ENCODE assay signal across 11 mouse cellular contexts in the genomic region with DNA sequence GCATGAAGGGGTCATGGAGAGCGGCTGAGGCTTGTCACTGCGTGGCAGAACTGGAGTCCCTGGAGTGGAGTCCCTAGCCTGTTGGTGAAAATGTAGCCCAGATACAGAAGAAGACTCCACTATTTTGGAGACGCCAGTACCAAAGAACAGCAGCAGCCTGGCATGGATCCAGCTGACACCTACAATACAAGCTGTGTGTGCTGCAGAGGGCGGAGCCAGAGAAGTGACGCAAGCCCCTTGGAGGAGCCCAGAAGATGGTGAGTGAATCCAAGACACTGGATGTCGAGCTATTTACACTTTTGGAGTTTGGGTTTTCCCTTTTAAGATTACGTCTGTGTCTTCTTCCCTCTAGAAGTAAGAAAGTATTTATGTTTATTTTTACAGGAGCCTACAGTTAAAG. TPM values are rescaled to one million over a fixed set of nuclear protein-coding genes. Genes with fewer than 3 reads are reported as not detected.
DNase-seq lines count a peak whose midpoint lies in the region; ATAC-seq and TF ChIP-seq lines count a peak whose summit lies in the region.
"Had no signal": no experiment of that assay in that cellular context is flagged by ENCODE, and none has a peak within 500 bp of the region (broad histone marks: within the 10 kb centered on the region; RNA-seq: fewer than 3 reads in every experiment).

No protein-coding gene starts in this region.

- no peak for ATAC-seq in intestine, embryonic 16.5 days
- no peak for ATAC-seq in neural tube, embryonic 15.5 days (ENCODE audit: low FRiP score)
- ATAC-seq in kidney, embryonic 16.5 days (ENCODE audit: low FRiP score, low TSS enrichment), result no peak

- peak overlapping the region; percentile 72 for H3K27ac ChIP-seq in intestine, embryonic 16.5 days (ENCODE audit: low read length)
- H3K27ac ChIP-seq in neural tube, embryonic 15.5 days (replicated peaks), result no peak overlapping the region
- no peak overlapping the region for H3K27ac ChIP-seq in kidney, embryonic 16.5 days (ENCODE audit: low read length)
- H3K27ac ChIP-seq: liver, embryonic 15.5 days had no signal

- H3K79me3 ChIP-seq in C2C12 (ENCODE audit: low read depth), result no peaks in the 10 kb centered on the region

- no peak overlapping the region for H3K4me3 ChIP-seq in C2C12 (ENCODE audit: insufficient read depth, poor library complexity, severe bottlenecking)
- no peak overlapping the region for H3K4me3 ChIP-seq in intestine, embryonic 16.5 days (ENCODE audit: low read length)
- no peak overlapping the region for H3K4me3 ChIP-seq in neural tube, embryonic 15.5 days (replicated peaks)
- H3K4me3 ChIP-seq in kidney, embryonic 16.5 days (ENCODE audit: low read length), result no peak overlapping the region
- H3K4me3 ChIP-seq: liver, embryonic 15.5 days had no signal

- WGBS in intestine, embryonic 16.5 days, result 50% methylated on average over 7 of the region's 7 CpGs
- 67% methylated on average over 7 of the region's 7 CpGs for WGBS in neural tube, embryonic 15.5 days
- 66% methylated on average over 7 of the region's 7 CpGs for WGBS in kidney, embryonic 16.5 days

- H3K79me2 ChIP-seq in C2C12 (ENCODE audit: control insufficient read depth, insufficient read depth), result no peaks in the 10 kb centered on the region

- intact Hi-C loops in gastrocnemius, postnatal 14 days (cut with DNase I; ENCODE audit: low total_unique reads), result no loop called here

- TF ChIP-seq CTCF in C2C12 (IDR thresholded peaks at IDR 0.05; ENCODE audit: control insufficient read depth, insufficient read depth, insufficient read length), result no peak

- DNase-seq in gastrocnemius, postnatal 14 days, result peak; percentile 40
- no peak for DNase-seq in gastrocnemius, postnatal 10 days
- DNase-seq in lung, postnatal 4 days, result peak; percentile 83 to 90
- no peak for DNase-seq in c-Kit-positive CD71-positive TER-119-positive erythroid progenitor cells, embryonic 14.5 days (ENCODE audit: low spot score)
- DNase-seq: cerebellum, adult 9-10 months; retina, postnatal 1 day had no signal

- H3K4me1 ChIP-seq in intestine, embryonic 16.5 days (ENCODE audit: control insufficient read depth, insufficient read depth, low read length), result peaks cover 18% of the 10 kb centered on the region
- no peaks in the 10 kb centered on the region for H3K4me1 ChIP-seq in neural tube, embryonic 15.5 days
- no peaks in the 10 kb centered on the region for H3K4me1 ChIP-seq in kidney, embryonic 16.5 days (ENCODE audit: insufficient read depth, low read length)
- H3K4me1 ChIP-seq: liver, embryonic 15.5 days had no signal

- peaks cover 17% of the 10 kb centered on the region for H3K27me3 ChIP-seq in C2C12 (ENCODE audit: control insufficient read depth, insufficient read depth, insufficient read length)
- H3K27me3 ChIP-seq in intestine, embryonic 16.5 days (replicated peaks; ENCODE audit: control insufficient read depth, insufficient read depth, low read length), result no peaks in the 10 kb centered on the region
- no peaks in the 10 kb centered on the region for H3K27me3 ChIP-seq in neural tube, embryonic 15.5 days (replicated peaks)
- H3K27me3 ChIP-seq in kidney, embryonic 16.5 days (ENCODE audit: insufficient read depth, low read length), result no peaks in the 10 kb centered on the region
- H3K27me3 ChIP-seq: liver, embryonic 15.5 days had no signal

- no peaks in the 10 kb centered on the region for H3K36me3 ChIP-seq in C2C12 (ENCODE audit: control insufficient read depth, insufficient read depth)
- no peaks in the 10 kb centered on the region for H3K36me3 ChIP-seq in intestine, embryonic 16.5 days (ENCODE audit: control insufficient read depth, insufficient read depth, low read length)
- H3K36me3 ChIP-seq in neural tube, embryonic 15.5 days, result no peaks in the 10 kb centered on the region
- no peaks in the 10 kb centered on the region for H3K36me3 ChIP-seq in kidney, embryonic 16.5 days (ENCODE audit: insufficient read depth, low read length)
- H3K36me3 ChIP-seq: liver, embryonic 15.5 days had no signal

- no peak overlapping the region for H3K9ac ChIP-seq in intestine, embryonic 16.5 days (ENCODE audit: low read depth, low read length)
- no peak overlapping the region for H3K9ac ChIP-seq in neural tube, embryonic 15.5 days (replicated peaks)
- H3K9ac ChIP-seq in kidney, embryonic 16.5 days (replicated peaks; ENCODE audit: low read length), result no peak overlapping the region
- H3K9ac ChIP-seq: liver, embryonic 15.5 days had no signal

- H3K9me3 ChIP-seq in intestine, embryonic 16.5 days (ENCODE audit: control insufficient read depth, low read length), result no peaks in the 10 kb centered on the region
- no peaks in the 10 kb centered on the region for H3K9me3 ChIP-seq in neural tube, embryonic 15.5 days (replicated peaks)
- H3K9me3 ChIP-seq in kidney, embryonic 16.5 days (ENCODE audit: low read length), result no peaks in the 10 kb centered on the region
- H3K9me3 ChIP-seq: liver, embryonic 15.5 days had no signal

- H3ac ChIP-seq in C2C12 (ENCODE audit: control insufficient read depth, insufficient read length, low read depth), result no peak overlapping the region

- no peak overlapping the region for H3K4me2 ChIP-seq in intestine, embryonic 16.5 days (ENCODE audit: low read depth, low read length)
- no peak overlapping the region for H3K4me2 ChIP-seq in neural tube, embryonic 15.5 days
- H3K4me2 ChIP-seq in kidney, embryonic 16.5 days (replicated peaks; ENCODE audit: low read depth, low read length), result no peak overlapping the region
- H3K4me2 ChIP-seq: liver, embryonic 15.5 days had no signal

TF ChIP-seq in C2C12, 6 proteins besides CTCF, POLR2A, EP300 and RAD21:
- TF ChIP-seq CEBPB (IDR thresholded peaks at IDR 0.05; ENCODE audit: low read depth) (peak; percentile 35), MYOG (IDR thresholded peaks at IDR 0.05; ENCODE audit: control insufficient read depth, extremely low read depth, insufficient read length) (no peak)

RNA-seq across cellular contexts. Expression of a gene that starts 47.8 kb away (rescaled TPM):
- total RNA-seq in gastrocnemius, postnatal 14 days (2021), result 100 to 1,000 TPM; 223 to 260 TPM
- 100 to 1,000 TPM; 336 to 400 TPM for total RNA-seq in gastrocnemius, postnatal 10 days (2021)
- polyA plus RNA-seq in C2C12 (2012; fragmentation: generic; extraction: Trizol), result 3.8 TPM
- polyA plus RNA-seq in intestine, embryonic 16.5 days (2015; fragmentation: Nextera tagmentation; extraction: Ambion mirVana), result 327 and 341 TPM in 2 replicates
- polyA plus RNA-seq in neural tube, embryonic 15.5 days (2015; fragmentation: Nextera tagmentation; extraction: Ambion mirVana), result 34.3 and 67.0 TPM in 2 replicates
- polyA plus RNA-seq in kidney, embryonic 16.5 days (2015; fragmentation: Nextera tagmentation; extraction: Ambion mirVana), result 94.8 and 128 TPM in 2 replicates

RNA-seq across cellular contexts. Expression of a gene that starts 54.7 kb away (rescaled TPM):
- 100 to 1,000 TPM; 236 to 279 TPM for total RNA-seq in gastrocnemius, postnatal 14 days (2021)
- total RNA-seq in gastrocnemius, postnatal 10 days (2021), result 100 to 1,000 TPM; 352 to 417 TPM
- polyA plus RNA-seq in C2C12 (2012; fragmentation: generic; extraction: Trizol), result 0.39 TPM
- 230 and 262 TPM in 2 replicates for polyA plus RNA-seq in intestine, embryonic 16.5 days (2015; fragmentation: Nextera tagmentation; extraction: Ambion mirVana)
- polyA plus RNA-seq in neural tube, embryonic 15.5 days (2015; fragmentation: Nextera tagmentation; extraction: Ambion mirVana), result 28.5 and 54.7 TPM in 2 replicates
- polyA plus RNA-seq in kidney, embryonic 16.5 days (2015; fragmentation: Nextera tagmentation; extraction: Ambion mirVana), result 68.6 and 91.3 TPM in 2 replicates

Comparison
In these comparisons a context has a peak if more than half of its experiments do, and no peak if none do; other contexts are left out.
1. DNase-seq: peak in gastrocnemius, postnatal 14 days (single experiment) and lung, postnatal 4 days (2 of 2); none in gastrocnemius, postnatal 10 days (single experiment) and c-Kit-positive CD71-positive TER-119-positive erythroid progenitor cells, embryonic 14.5 days (single experiment).
2. RNA of a gene that starts 54.7 kb away (polyA plus RNA-seq): 230 to 262 TPM in intestine, embryonic 16.5 days, 68.6 to 91.3 TPM in kidney, embryonic 16.5 days and 28.5 to 54.7 TPM in neural tube, embryonic 15.5 days; 0.39 TPM in C2C12 (single experiment); every median in the first group is over 10 times any median in the second.